Mouse (Mus musculus): ENCODE data around the gene Timm23.

GRCm38 (mm10) chr14:32146578-32146977, 55.1 kb downstream of the Timm23 start:
- TF ChIP-seq CTCF (IDR thresholded peaks at IDR 0.05) (no peak), EP300 (IDR thresholded peaks at IDR 0.05) (no peak)

Data from lung, postnatal 0 days (tissue).